Mouse (Mus musculus) lung, embryonic 16.5 days (tissue): ENCODE measurements around the gene Naa40. TPM values are rescaled to one million over a fixed set of nuclear protein-coding genes. Genes with fewer than 3 reads are reported as not detected.

Source experiments
- ATAC-seq: fragments of 200-750 bp; cut with Nextera tagmentation; 2 replicates; pipeline ENCODE4 v1.8.0; 2017; ENCODE audit warnings: low read depth, mild to moderate bottlenecking, moderate library complexity
- H3K27ac ChIP-seq: fragments of 300-500 bp; sonication (generic); 2 replicates; pipeline ENCODE4 v1.5.1; 2014; ENCODE audit warnings: mild to moderate bottlenecking, control low read depth, low read length
- H3K27me3 ChIP-seq: fragments of 300-500 bp; sonication (generic); 2 replicates; pipeline ENCODE4 v1.6.1; 2014; ENCODE audit warnings: low read depth, low read length, mixed read lengths; ENCODE audit not compliant: control insufficient read depth, insufficient read depth
- H3K36me3 ChIP-seq: fragments of 300-500 bp; sonication (generic); 2 replicates; pipeline ENCODE4 v1.6.1; 2014; ENCODE audit warnings: low read length; ENCODE audit not compliant: control insufficient read depth, insufficient read depth
- H3K4me1 ChIP-seq: fragments of 300-500 bp; sonication (generic); replicated peaks from 2 replicates; pipeline ENCODE4 v1.6.1; 2014; ENCODE audit warnings: low read length, mixed read lengths; ENCODE audit not compliant: control insufficient read depth, insufficient read depth
- H3K4me2 ChIP-seq: fragments of 300-500 bp; sonication (generic); 2 replicates; pipeline ENCODE4 v1.6.1; 2014; ENCODE audit warnings: low read depth, low read length, control low read depth
- H3K4me3 ChIP-seq: fragments of 300-500 bp; sonication (generic); 2 replicates; pipeline ENCODE4 v1.5.1; 2014; ENCODE audit warnings: mild to moderate bottlenecking, low read length, control low read depth
- H3K9ac ChIP-seq: fragments of 300-500 bp; sonication (generic); 2 replicates; pipeline ENCODE4 v1.6.1; 2014; ENCODE audit warnings: low read length, control low read depth
- H3K9me3 ChIP-seq: fragments of 300-500 bp; sonication (generic); 2 replicates; pipeline ENCODE4 v1.6.1; 2016; ENCODE audit warnings: low read length; ENCODE audit not compliant: control insufficient read depth
- WGBS: fragments of 180-500 bp; shearing (Covaris S2); extraction: QIAGEN DNeasy Blood & Tissue Kit; methylation state at CpG from one replicate; pipeline ENCODE4 v1.1.7; 2014; 5-methylcytosine and 5-hydroxymethylcytosine counted together
- polyA plus RNA-seq: library from polyadenylated mRNA; unstranded; fragments of >200 nt; fragmentation: Nextera tagmentation; extraction: Ambion mirVana; gene quantifications from 2 replicates; pipeline ENCODE4 v1.2.1, GENCODE M21; 2015

The Naa40 gene
- polyA plus RNA-seq, 1 experiment from 2014 or later = 56.1 TPM

DNA sequence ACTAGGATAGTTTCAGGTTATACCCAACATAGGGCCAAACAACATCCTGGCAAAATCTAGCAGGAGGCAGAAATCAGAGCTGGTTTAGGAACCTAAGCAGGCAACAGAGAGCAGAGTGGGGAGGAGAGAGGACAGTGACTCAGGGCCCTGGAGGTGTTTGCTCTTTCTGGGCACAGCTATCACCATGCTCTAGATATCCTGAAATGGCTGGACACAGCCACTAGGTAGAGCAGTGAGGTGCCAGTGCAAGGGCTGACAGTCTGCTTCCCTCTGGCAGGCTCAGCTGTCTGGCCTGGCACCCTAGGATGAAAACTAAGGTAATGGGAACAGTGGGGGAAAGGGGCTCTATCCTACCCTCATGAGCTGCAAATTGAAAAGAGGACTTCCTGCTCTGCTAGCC is 17.5 kb downstream of the Naa40 start:
- Histone ChIP-seq H3K27ac (no peak overlapping the region), H3K9me3 (no peaks in the 10 kb centered on the region), H3K27me3 (no peaks in the 10 kb centered on the region), H3K36me3 (peaks cover 10% of the 10 kb centered on the region), H3K4me3 (no peak overlapping the region), H3K4me2 (no peak overlapping the region), H3K9ac (no peak overlapping the region), H3K4me1 (no peaks in the 10 kb centered on the region)
- no peak for ATAC-seq

- no peak overlapping the region for H3K27ac ChIP-seq
- ATAC-seq = no peak
- no peak overlapping the region for H3K9ac ChIP-seq
- H3K27me3 ChIP-seq = no peaks in the 10 kb centered on the region
- 0 out of 2 replicates have a peak, but pooled peaks cover 3% of the 10 kb centered on the region for H3K36me3 ChIP-seq
- H3K9me3 ChIP-seq = no peaks in the 10 kb centered on the region
- H3K4me1 ChIP-seq = peaks cover 2% of the 10 kb centered on the region; the same call in 1 of the 2 replicates
- H3K4me3 ChIP-seq = no peak overlapping the region
- 84% methylated on average over 6 of the region's 6 CpGs for WGBS
- no peak overlapping the region for H3K4me2 ChIP-seq
Measured at GRCm38 (mm10) chr19:7222196-7222595, 18.8 kb downstream of the Naa40 start.

DNA sequence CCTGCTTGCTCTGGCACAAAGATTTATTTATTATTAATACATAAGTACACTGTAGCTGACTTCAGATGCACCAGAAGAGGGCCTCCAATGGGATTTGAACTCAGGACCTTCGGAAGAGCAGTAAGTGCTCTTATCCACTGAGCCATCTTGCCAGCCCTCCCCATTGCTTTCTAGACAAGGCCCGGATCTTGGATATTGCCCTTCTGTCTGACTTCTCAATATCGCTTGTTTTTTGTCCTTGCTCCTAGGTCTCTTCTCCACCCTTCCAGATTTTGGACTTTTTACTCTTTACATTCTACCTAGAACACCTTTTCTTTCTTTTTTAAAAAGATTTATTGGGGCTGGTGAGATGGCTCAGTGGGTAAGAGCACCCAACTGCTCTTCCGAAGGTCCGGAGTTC is 22.2 kb downstream of the Naa40 start:
- Histone ChIP-seq H3K4me2 (no peak overlapping the region), H3K4me3 (no peak overlapping the region), H3K36me3 (peaks cover 13% of the 10 kb centered on the region), H3K27ac (no peak overlapping the region), H3K9me3 (no peaks in the 10 kb centered on the region), H3K4me1 (peaks cover 30% of the 10 kb centered on the region), H3K9ac (no peak overlapping the region), H3K27me3 (no peaks in the 10 kb centered on the region)
- WGBS = 92% methylated on average over 5 of the region's 5 CpGs
- ATAC-seq = no peak

DNA sequence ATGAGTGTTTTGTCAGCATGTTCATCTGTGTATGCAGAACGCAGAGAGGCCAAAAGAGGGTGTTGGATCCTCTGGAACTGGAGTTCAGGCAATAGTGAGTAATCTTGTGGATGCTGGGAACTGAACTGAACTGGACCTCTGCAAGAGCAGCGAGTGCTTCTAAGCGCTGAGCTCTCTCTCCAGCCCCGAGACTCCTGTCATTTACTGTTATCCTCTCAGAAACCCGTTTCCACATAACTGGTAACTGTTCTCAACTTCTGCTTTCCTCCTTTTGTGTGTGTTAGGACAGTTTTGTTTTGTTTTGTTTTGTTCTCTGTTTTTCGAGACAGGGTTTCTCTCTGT is 23.1 kb downstream of the Naa40 start:
- Histone ChIP-seq H3K4me3 (peak overlapping the region; percentile 73), H3K9me3 (no peaks in the 10 kb centered on the region), H3K27ac (no peak overlapping the region), H3K9ac (no peak overlapping the region), H3K36me3 (peaks cover 15% of the 10 kb centered on the region), H3K4me2 (peak overlapping the region; percentile 67), H3K27me3 (no peaks in the 10 kb centered on the region), H3K4me1 (peaks cover 33% of the 10 kb centered on the region)
- no peak for ATAC-seq
- 10% methylated on average over 6 of the region's 6 CpGs for WGBS

- H3K36me3 ChIP-seq = peaks cover 15% of the 10 kb centered on the region
- peak within 1 kb of the TSS; percentile 84 for H3K9ac ChIP-seq
- H3K9me3 ChIP-seq = no peaks in the 10 kb centered on the region
- H3K27me3 ChIP-seq = no peaks in the 10 kb centered on the region
- under 1% methylated on average over 49 of the region's 50 CpGs for WGBS
- peak within 1 kb of the TSS; percentile 73 for H3K4me3 ChIP-seq
- H3K4me1 ChIP-seq = peaks cover 33% of the 10 kb centered on the region
- H3K4me2 ChIP-seq = peak within 1 kb of the TSS; percentile 75
- peak; percentile 97 for ATAC-seq
- H3K27ac ChIP-seq = peak within 1 kb of the TSS; percentile 80
Measured at GRCm38 (mm10) chr19:7217162-7217925, 23.6 kb downstream of the Naa40 start, which contains the start of gene Cox8a. TSS of gene Cox8a (minus strand) at chr19:7217616.

- Histone ChIP-seq H3K4me2 (peak overlapping the region; percentile 14; the same call in 1 of the 2 replicates), H3K4me3 (no peak overlapping the region), H3K9ac (peak overlapping the region; percentile 32; the same call in 1 of the 2 replicates), H3K4me1 (peaks cover 33% of the 10 kb centered on the region), H3K27ac (peak overlapping the region; percentile 36; the same call in 1 of the 2 replicates), H3K27me3 (no peaks in the 10 kb centered on the region), H3K9me3 (no peaks in the 10 kb centered on the region), H3K36me3 (peaks cover 15% of the 10 kb centered on the region)
- peak; percentile 50 for ATAC-seq
- WGBS = 36% methylated on average over 5 of the region's 5 CpGs
Measured at GRCm38 (mm10) chr19:7214484-7214883, 26.5 kb downstream of the Naa40 start.

DNA sequence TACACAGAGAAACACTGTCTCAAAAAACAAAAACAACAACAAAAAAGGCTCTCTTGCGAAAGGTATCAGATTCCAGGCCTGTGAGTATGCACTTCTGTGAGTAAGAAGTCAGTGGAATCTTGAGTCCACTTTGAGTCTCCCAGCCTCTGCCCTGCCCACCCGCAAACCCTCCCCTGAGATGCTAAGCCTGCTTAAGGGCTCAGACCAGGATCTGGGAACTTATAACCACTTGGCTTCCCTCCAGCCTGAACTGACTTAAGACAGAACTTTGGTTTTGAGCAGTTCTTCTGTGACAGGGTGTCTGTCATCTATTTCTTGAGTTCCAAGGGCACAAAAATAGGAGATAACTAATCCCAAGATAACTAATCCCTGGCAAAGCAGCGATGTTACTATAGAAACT is 28.0 kb downstream of the Naa40 start:
- peaks cover 33% of the 10 kb centered on the region for H3K4me1 ChIP-seq
- H3K27me3 ChIP-seq = no peaks in the 10 kb centered on the region
- ATAC-seq = no peak
- H3K9ac ChIP-seq = no peak overlapping the region
- WGBS = 88% methylated on average over 3 of the region's 3 CpGs
- no peaks in the 10 kb centered on the region for H3K9me3 ChIP-seq
- no peak overlapping the region for H3K27ac ChIP-seq
- H3K4me2 ChIP-seq = no peak overlapping the region
- H3K4me3 ChIP-seq = no peak overlapping the region
- peaks cover 15% of the 10 kb centered on the region for H3K36me3 ChIP-seq

DNA sequence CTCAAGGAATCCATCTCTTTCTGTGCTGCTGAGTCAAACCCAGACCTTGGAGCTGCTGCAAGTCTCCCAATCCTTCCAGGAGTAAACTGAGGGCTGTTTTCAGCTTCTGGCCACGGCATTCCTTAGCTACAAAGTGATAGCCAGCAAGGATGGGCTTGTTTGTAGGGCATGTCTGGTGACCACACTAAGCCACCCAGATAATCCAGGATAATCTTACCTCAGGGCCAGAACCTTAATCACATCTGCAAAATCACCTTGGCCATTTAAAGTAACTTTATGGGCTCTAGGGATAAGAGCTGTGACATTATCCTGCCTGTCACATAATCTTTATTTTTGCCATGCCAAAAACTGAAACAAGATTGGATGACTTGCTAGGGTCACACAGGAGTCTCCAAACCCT is 28.8 kb downstream of the Naa40 start:
- Histone ChIP-seq H3K36me3 (peaks cover 15% of the 10 kb centered on the region), H3K9ac (no peak overlapping the region), H3K27me3 (no peaks in the 10 kb centered on the region), H3K4me3 (no peak overlapping the region), H3K4me1 (peaks cover 31% of the 10 kb centered on the region), H3K9me3 (no peaks in the 10 kb centered on the region), H3K27ac (no peak overlapping the region), H3K4me2 (no peak overlapping the region)
- ATAC-seq = no peak
- 65% methylated on average over 1 of the region's 1 CpGs for WGBS

DNA sequence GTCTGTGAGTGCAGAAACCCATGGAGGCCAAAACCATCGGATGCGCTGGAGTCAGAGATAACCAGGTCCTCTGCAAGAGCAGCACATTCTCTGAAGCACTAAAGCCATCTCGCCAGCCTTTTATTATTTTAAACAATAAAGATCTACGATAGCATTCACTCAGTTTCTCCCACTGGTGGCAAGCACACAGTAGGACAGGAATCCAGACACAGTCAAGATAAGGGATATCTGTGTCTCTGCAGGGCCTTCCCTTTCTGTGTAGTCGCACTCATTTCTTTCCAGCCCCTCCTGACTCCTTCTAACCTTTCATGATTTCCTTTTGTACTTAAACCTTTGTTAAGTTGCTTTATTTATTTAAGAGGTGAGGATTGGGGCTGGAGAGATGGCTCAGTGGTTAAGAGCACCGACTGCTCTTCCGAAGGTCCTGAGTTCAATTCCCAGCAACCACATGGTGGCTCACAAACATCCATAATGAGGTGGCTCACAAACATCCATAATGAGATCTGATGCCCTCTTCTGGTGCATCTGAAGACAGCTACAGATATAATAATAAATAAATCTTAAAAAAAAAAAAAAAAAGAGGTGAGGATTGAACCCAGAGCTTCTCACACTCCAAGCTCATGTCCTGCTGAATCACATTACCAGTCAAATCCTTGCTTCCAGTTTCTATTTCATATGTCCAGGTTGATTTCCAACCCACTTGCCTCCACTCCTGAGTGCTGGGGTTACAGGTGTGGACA is 30.9 kb downstream of the Naa40 start:
- Histone ChIP-seq H3K9ac (no peak overlapping the region), H3K27me3 (no peaks in the 10 kb centered on the region), H3K4me1 (peaks cover 23% of the 10 kb centered on the region), H3K36me3 (peaks cover 12% of the 10 kb centered on the region), H3K4me3 (no peak overlapping the region), H3K9me3 (no peaks in the 10 kb centered on the region), H3K27ac (no peak overlapping the region), H3K4me2 (no peak overlapping the region)
- no peak for ATAC-seq
- 85% methylated on average over 7 of the region's 7 CpGs for WGBS
